Comparison of ENCODE assay signal across 21 mouse cellular contexts in genomic region chr11:107199281-107199680, GRCm38 (mm10). TPM values are rescaled to one million over a fixed set of nuclear protein-coding genes. Genes with fewer than 3 reads are reported as not detected.
DNase-seq lines count a peak whose midpoint lies in the region; ATAC-seq and TF ChIP-seq lines count a peak whose summit lies in the region.
"Had no signal": no experiment of that assay in that cellular context is flagged by ENCODE, and none has a peak within 500 bp of the region (broad histone marks: within the 10 kb centered on the region; RNA-seq: fewer than 3 reads in every experiment).

No protein-coding gene starts in this region.

- H3K36me3 ChIP-seq in hindbrain, embryonic 11.5 days (ENCODE audit: control insufficient read depth, insufficient read depth, low read length): no peaks in the 10 kb centered on the region
- H3K36me3 ChIP-seq in forebrain, embryonic 15.5 days: no peaks in the 10 kb centered on the region
- no peaks in the 10 kb centered on the region for H3K36me3 ChIP-seq in forebrain, postnatal 0 days (ENCODE audit: insufficient read depth)
- H3K36me3 ChIP-seq: embryonic facial prominence, embryonic 15.5 days; heart, embryonic 10.5 days; hindbrain, embryonic 15.5 days had no signal

- H3K4me2 ChIP-seq in hindbrain, embryonic 11.5 days (replicated peaks; ENCODE audit: low read depth, low read length): no peak overlapping the region
- H3K4me2 ChIP-seq in forebrain, embryonic 15.5 days (replicated peaks): no peak overlapping the region
- no peak overlapping the region for H3K4me2 ChIP-seq in forebrain, postnatal 0 days (ENCODE audit: low read depth)
- H3K4me2 ChIP-seq: embryonic facial prominence, embryonic 15.5 days; forebrain, embryonic 13.5 days; hindbrain, embryonic 15.5 days had no signal

- no peaks in the 10 kb centered on the region for H3K27me3 ChIP-seq in hindbrain, embryonic 11.5 days (ENCODE audit: control insufficient read depth, insufficient read depth, low read length)
- no peaks in the 10 kb centered on the region for H3K27me3 ChIP-seq in forebrain, embryonic 15.5 days
- H3K27me3 ChIP-seq in forebrain, postnatal 0 days (ENCODE audit: insufficient read depth, low read length): no peaks in the 10 kb centered on the region
- H3K27me3 ChIP-seq: embryonic facial prominence, embryonic 15.5 days; forebrain, embryonic 13.5 days; hindbrain, embryonic 15.5 days had no signal

- no peak for TF ChIP-seq CTCF in forebrain, postnatal 0 days (IDR thresholded peaks at IDR 0.05; ENCODE audit: low read depth)

- peak; percentile 12 for DNase-seq in Muller cell, postnatal 12 days (ENCODE audit: inconsistent ontology term)
- DNase-seq in naive thymus-derived CD4-positive, alpha-beta T cell, adult 2 months (ENCODE audit: low read depth): peak; percentile 32
- no peak for DNase-seq in hindbrain, embryonic 11.5 days (ENCODE audit: low spot score)
- DNase-seq in frontal cortex, postnatal 10 days (ENCODE audit: low spot score in 2 of 2): no peak
- no peak for DNase-seq in forebrain, postnatal 0 days
- DNase-seq: adrenal gland, adult 2 months; adrenal gland, postnatal 25 days; cerebellum, adult 18-20 months; cerebellum, postnatal 10 days; embryo, embryonic 11 days; gastrocnemius, postnatal 14 days; heart, postnatal 10 days; heart, postnatal 4 days; kidney, adult 2 months had no signal

- no peak overlapping the region for H3K4me3 ChIP-seq in hindbrain, embryonic 11.5 days (ENCODE audit: low read depth, low read length)
- H3K4me3 ChIP-seq in forebrain, embryonic 15.5 days: no peak overlapping the region
- no peak overlapping the region for H3K4me3 ChIP-seq in forebrain, postnatal 0 days (ENCODE audit: low read depth, low read length)
- H3K4me3 ChIP-seq: embryonic facial prominence, embryonic 15.5 days; forebrain, embryonic 13.5 days; heart, embryonic 10.5 days; hindbrain, embryonic 15.5 days had no signal

- H3K9me3 ChIP-seq in hindbrain, embryonic 11.5 days (ENCODE audit: control insufficient read depth, low read length): no peaks in the 10 kb centered on the region
- H3K9me3 ChIP-seq in forebrain, embryonic 15.5 days: no peaks in the 10 kb centered on the region
- no peaks in the 10 kb centered on the region for H3K9me3 ChIP-seq in forebrain, postnatal 0 days (ENCODE audit: low read length)
- H3K9me3 ChIP-seq: embryonic facial prominence, embryonic 15.5 days; forebrain, embryonic 13.5 days; heart, embryonic 10.5 days; hindbrain, embryonic 15.5 days had no signal

- 88% methylated on average over 5 of the region's 5 CpGs for WGBS in hindbrain, embryonic 11.5 days
- 82% methylated on average over 5 of the region's 5 CpGs for WGBS in forebrain, embryonic 15.5 days
- 83% methylated on average over 5 of the region's 5 CpGs for WGBS in forebrain, postnatal 0 days

- H3K4me1 ChIP-seq in hindbrain, embryonic 11.5 days (replicated peaks; ENCODE audit: control insufficient read depth, insufficient read depth, low read length): no peaks in the 10 kb centered on the region
- H3K4me1 ChIP-seq in forebrain, embryonic 15.5 days: no peaks in the 10 kb centered on the region
- no peaks in the 10 kb centered on the region for H3K4me1 ChIP-seq in forebrain, postnatal 0 days (ENCODE audit: insufficient read depth)
- H3K4me1 ChIP-seq: embryonic facial prominence, embryonic 15.5 days; forebrain, embryonic 13.5 days; hindbrain, embryonic 15.5 days had no signal

- no peak overlapping the region for H3K27ac ChIP-seq in hindbrain, embryonic 11.5 days (ENCODE audit: low read depth, low read length)
- H3K27ac ChIP-seq in forebrain, embryonic 15.5 days (replicated peaks): no peak overlapping the region
- H3K27ac ChIP-seq in forebrain, postnatal 0 days (ENCODE audit: low read depth, low read length): no peak overlapping the region
- H3K27ac ChIP-seq: embryonic facial prominence, embryonic 15.5 days; forebrain, embryonic 13.5 days; heart, embryonic 10.5 days; hindbrain, embryonic 15.5 days had no signal

- no peak overlapping the region for H3K9ac ChIP-seq in hindbrain, embryonic 11.5 days (ENCODE audit: low read depth, low read length)
- no peak overlapping the region for H3K9ac ChIP-seq in forebrain, embryonic 15.5 days (replicated peaks)
- no peak overlapping the region for H3K9ac ChIP-seq in forebrain, postnatal 0 days
- H3K9ac ChIP-seq: embryonic facial prominence, embryonic 15.5 days; forebrain, embryonic 13.5 days; hindbrain, embryonic 15.5 days had no signal

- ATAC-seq in hematopoietic stem cell, adult 5-6 weeks (replicated peaks in 1 of 2; ENCODE audit: insufficient read depth in 1 of 2, low FRiP score in 2 of 2, low TSS enrichment in 1 of 2, low read depth in 1 of 2, poor library complexity in 2 of 2, severe bottlenecking in 2 of 2): peak; percentile 56 to 68; a peak in 3 of 4 replicates
- no peak for ATAC-seq in hindbrain, embryonic 11.5 days (ENCODE audit: low FRiP score)
- ATAC-seq in forebrain, embryonic 15.5 days (replicated peaks): no peak
- no peak for ATAC-seq in forebrain, postnatal 0 days
- ATAC-seq: forebrain, embryonic 13.5 days; intestine, embryonic 16.5 days had no signal

RNA-seq across cellular contexts. Expression of gene Nol11, which starts 10.1 kb away (rescaled TPM):
- 47.5 and 63.5 TPM in 2 replicates for total RNA-seq in hematopoietic stem cell, adult 5-6 weeks (2017)
- polyA plus RNA-seq in hindbrain, embryonic 11.5 days (2014; fragmentation: Nextera tagmentation; extraction: Ambion mirVana): 65.8 and 76.3 TPM in 2 replicates
- polyA plus RNA-seq in forebrain, embryonic 15.5 days (2015; fragmentation: Nextera tagmentation; extraction: Ambion mirVana): 53.9 and 55.4 TPM in 2 replicates
- 42.2 and 49.0 TPM in 2 replicates for total RNA-seq in forebrain, postnatal 0 days (2014; rRNA removed)
- 25.5 and 35.6 TPM in 2 replicates for polyA plus RNA-seq in forebrain, postnatal 0 days (2015; fragmentation: Nextera tagmentation; extraction: Ambion mirVana)

Comparison
In these comparisons a context has a peak if more than half of its experiments do, and no peak if none do; other contexts are left out.
1. DNase-seq: peak in Muller cell, postnatal 12 days (single experiment) and naive thymus-derived CD4-positive, alpha-beta T cell, adult 2 months (single experiment); none in hindbrain, embryonic 11.5 days (single experiment), frontal cortex, postnatal 10 days (0 of 2) and forebrain, postnatal 0 days (single experiment).
2. ATAC-seq: peak in hematopoietic stem cell, adult 5-6 weeks (2 of 2); none in hindbrain, embryonic 11.5 days (single experiment), forebrain, embryonic 15.5 days (single experiment) and forebrain, postnatal 0 days (single experiment).